Mouse (Mus musculus): ENCODE results near the gene Thoc7. TPM values are rescaled to one million over a fixed set of nuclear protein-coding genes. Genes with fewer than 3 reads are reported as not detected.

Gene Thoc7
- polyA plus RNA-seq, 1 experiment from 2014 or later, result 205 TPM

DNA sequence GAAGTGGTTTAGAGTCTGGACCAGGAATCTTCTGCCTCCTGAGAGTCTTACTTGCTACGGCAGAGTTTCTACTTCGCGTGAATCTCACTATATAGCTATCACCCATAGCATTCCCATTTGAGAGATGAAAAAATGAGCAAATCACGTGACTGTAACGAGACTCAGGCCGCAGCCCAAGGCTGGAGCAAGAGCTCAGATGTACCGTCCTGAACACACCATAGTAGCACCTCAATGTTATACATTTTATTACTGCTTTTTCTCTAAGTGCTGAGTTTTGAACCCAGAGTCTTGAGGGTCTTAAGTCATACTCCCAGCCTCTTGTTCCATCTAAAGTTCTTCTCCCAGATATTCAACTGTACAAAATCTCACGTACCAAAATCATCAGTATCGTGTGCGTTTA is 44.4 kb downstream of the Thoc7 start:
- Histone ChIP-seq H3K27ac (replicated peaks) (no peak overlapping the region), H3K9me3 (no peaks in the 10 kb centered on the region), H3K4me1 (replicated peaks) (no peaks in the 10 kb centered on the region), H3K36me3 (no peaks in the 10 kb centered on the region), H3K4me2 (no peak overlapping the region), H3K4me3 (no peak overlapping the region), H3K27me3 (no peaks in the 10 kb centered on the region), H3K9ac (no peak overlapping the region)
- WGBS, result 90% methylated on average over 10 of the region's 10 CpGs
- no peak for ATAC-seq (ENCODE audit: low read depth)

DNA sequence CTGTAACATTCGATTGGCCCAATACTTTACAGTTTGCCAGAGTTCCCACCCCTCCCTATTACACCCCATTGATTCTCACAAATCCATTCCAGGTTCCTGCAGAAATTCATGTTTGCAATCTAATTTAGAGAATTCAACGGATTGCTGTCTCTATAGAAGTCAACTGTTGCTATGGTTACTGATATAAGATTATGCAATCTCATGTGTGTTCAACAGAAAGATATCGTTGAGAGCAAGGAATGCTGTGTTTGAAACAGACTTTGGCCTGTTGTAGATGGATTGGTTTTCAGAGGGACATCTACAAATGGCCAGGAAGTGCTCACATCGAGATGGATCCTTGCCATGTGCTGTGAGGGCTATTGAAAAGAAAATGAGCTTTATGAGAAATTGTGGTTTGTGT is 46.4 kb downstream of the Thoc7 start:
- H3K9ac ChIP-seq, result no peak overlapping the region
- 83% methylated on average over 4 of the region's 4 CpGs for WGBS

DNA sequence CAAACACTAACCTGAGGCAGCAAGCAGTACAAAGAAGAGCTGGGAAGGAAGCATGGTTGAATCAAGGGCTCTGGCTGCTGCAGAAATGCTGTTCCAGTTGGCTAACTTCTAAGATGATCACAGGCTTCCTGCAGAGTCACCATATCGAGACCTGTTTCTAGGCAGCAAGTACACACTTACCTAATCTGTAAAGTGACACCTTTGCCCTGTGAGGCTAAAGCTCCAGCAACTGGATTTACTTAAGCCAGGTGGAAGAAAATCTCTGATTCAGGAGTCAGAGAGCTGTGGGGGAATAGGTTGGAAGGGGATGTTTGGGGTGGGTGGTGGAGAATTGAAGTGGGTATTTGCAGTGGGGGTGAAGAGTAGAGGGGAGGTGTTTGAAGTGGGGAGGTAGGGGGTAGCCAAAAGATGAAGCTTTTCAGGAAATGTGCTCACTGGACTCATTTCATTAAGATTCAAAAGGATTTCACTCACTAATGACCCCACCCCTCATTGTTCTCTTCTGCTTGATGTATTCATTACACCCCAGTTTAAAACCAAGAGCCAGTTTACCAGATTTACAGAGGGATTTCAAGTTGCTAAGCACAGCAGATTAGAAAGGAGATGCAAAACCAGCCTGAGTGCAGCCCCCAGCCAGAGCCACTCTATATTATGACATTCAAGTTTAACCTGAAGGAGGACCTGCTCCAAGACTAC is 47.1 kb downstream of the Thoc7 start, which contains the start of gene Gm281:
Gene Gm281, minus strand, starts transcription at position 92 of the 696 bp plus-strand sequence.
- H3K36me3 ChIP-seq, result no peaks in the 10 kb centered on the region
- H3K9ac ChIP-seq, result no peak within 1 kb of the TSS
- no peak within 1 kb of the TSS for H3K4me2 ChIP-seq
- ATAC-seq (ENCODE audit: low read depth), result no peak
- H3K27ac ChIP-seq (replicated peaks), result no peak within 1 kb of the TSS
- no peak within 1 kb of the TSS for H3K4me3 ChIP-seq
- H3K9me3 ChIP-seq, result no peaks in the 10 kb centered on the region
- 55% methylated on average over 1 of the region's 1 CpGs for WGBS
- no peaks in the 10 kb centered on the region for H3K4me1 ChIP-seq (replicated peaks)
- H3K27me3 ChIP-seq, result no peaks in the 10 kb centered on the region

More for the DNA sequence above, 46.4 kb downstream of the Thoc7 start:
- Histone ChIP-seq H3K27me3 (no peaks in the 10 kb centered on the region), H3K4me3 (no peak overlapping the region), H3K27ac (replicated peaks) (no peak overlapping the region), H3K4me2 (no peak overlapping the region), H3K9me3 (no peaks in the 10 kb centered on the region), H3K36me3 (no peaks in the 10 kb centered on the region), H3K4me1 (replicated peaks) (no peaks in the 10 kb centered on the region)
- no peak for ATAC-seq (ENCODE audit: low read depth)

DNA sequence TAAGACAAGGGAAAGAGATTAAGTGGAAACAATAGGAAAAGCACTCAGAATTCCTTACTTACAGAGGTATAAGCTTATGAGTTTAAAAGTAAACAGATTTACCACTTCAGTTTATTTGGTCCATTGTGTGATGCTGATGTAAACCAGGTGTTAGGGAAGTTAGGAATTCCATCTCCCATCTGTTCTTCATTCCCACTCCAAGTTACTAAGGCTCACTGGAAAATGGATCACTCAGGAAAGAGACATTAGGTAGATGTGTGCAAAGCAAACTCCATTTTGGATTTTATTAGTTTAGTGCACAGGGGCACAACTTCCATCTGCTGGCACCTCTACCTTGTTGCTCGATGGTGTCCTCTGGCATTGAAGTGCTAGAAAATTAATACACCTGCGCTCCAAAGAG is 51.5 kb downstream of the Thoc7 start:
- 84% methylated on average over 2 of the region's 2 CpGs for WGBS
- H3K4me3 ChIP-seq, result no peak overlapping the region
- no peaks in the 10 kb centered on the region for H3K9me3 ChIP-seq
- no peaks in the 10 kb centered on the region for H3K27me3 ChIP-seq
- no peak overlapping the region for H3K27ac ChIP-seq (replicated peaks)
- H3K9ac ChIP-seq, result no peak overlapping the region
- no peaks in the 10 kb centered on the region for H3K4me1 ChIP-seq (replicated peaks)
- no peaks in the 10 kb centered on the region for H3K36me3 ChIP-seq
- no peak overlapping the region for H3K4me2 ChIP-seq
- ATAC-seq (ENCODE audit: low read depth), result no peak

DNA sequence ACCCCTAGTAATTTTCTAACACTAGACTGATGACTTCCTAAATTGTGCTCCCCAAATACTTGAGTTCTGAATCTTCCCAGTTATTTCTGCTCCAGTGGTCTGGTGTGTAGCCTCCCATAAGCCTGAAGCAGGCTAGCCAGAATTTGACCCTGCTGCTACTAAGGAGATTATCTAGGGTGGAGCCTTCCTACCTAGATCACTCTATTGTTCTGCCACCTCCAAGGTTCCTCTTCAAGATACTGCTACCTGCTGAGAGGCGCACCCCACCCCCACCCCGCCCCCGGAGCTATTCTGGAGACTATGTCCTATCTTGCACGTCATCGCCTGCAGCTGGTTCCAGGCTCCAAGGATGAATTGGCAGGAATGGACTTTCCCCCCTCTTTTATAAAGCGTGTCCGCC is 54.5 kb downstream of the Thoc7 start:
- no peak for ATAC-seq (ENCODE audit: low read depth)
- 89% methylated on average over 7 of the region's 7 CpGs for WGBS
- no peaks in the 10 kb centered on the region for H3K4me1 ChIP-seq (replicated peaks)
- no peak overlapping the region for H3K4me3 ChIP-seq
- no peaks in the 10 kb centered on the region for H3K36me3 ChIP-seq
- no peak overlapping the region for H3K4me2 ChIP-seq
- no peak overlapping the region for H3K9ac ChIP-seq
- no peaks in the 10 kb centered on the region for H3K9me3 ChIP-seq
- no peaks in the 10 kb centered on the region for H3K27me3 ChIP-seq
- no peak overlapping the region for H3K27ac ChIP-seq (replicated peaks)

DNA sequence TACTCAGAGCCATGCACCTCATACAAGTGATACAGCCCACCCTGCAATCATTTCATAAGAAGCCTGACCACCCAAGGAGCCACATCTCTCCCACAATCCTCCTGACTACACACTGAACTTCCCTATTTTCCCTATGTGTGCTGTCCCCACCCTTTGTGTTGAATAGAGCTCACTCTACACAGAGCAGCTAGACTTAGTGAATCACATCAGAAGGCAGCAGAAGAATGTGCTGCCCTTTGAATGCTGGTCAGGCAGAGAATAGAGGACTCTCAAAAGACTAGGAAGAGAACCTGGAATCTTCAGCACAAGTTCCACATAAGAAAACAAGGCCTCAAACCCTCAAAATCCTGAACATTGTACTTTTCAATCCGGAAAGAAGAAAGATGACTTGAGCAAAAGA is 55.2 kb downstream of the Thoc7 start:
- H3K4me3 ChIP-seq, result no peak overlapping the region
- H3K36me3 ChIP-seq, result no peaks in the 10 kb centered on the region
- H3K27me3 ChIP-seq, result peaks cover under 1% of the 10 kb centered on the region; the same call in 1 of the 2 replicates
- H3K9me3 ChIP-seq, result no peaks in the 10 kb centered on the region
- no peak overlapping the region for H3K4me2 ChIP-seq
- H3K4me1 ChIP-seq (replicated peaks), result no peaks in the 10 kb centered on the region; the same call in 1 of the 2 replicates
- no peak overlapping the region for H3K9ac ChIP-seq
- no peak overlapping the region for H3K27ac ChIP-seq (replicated peaks)
- no peak for ATAC-seq (ENCODE audit: low read depth)
- WGBS, result 91% methylated on average over 1 of the region's 1 CpGs

DNA sequence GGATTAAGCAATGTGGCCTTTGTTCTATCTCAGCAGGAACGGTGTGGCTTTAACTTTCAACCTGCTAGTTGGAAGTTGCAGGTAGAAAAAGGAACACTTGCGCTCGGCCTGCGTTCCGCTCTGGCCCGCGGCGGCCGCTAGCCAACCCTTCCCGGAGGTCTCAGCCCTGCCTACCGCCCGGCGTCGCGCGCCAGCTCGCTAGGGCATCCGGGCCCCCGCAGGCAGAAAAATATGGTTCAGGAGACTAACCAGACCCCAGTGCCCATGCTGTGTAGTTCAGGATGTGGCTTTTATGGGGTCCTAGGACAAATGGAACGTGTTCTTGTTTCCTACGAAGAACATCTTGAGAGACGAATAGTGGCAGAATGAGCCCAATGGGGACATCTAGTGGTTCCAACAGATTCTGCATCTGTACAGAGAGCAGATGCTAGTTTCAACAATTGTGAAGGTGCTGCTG is 60.0 kb downstream of the Thoc7 start:
- WGBS, result 1% methylated on average over 22 of the region's 22 CpGs
- H3K4me3 ChIP-seq, result peak overlapping the region; percentile 47
- H3K27ac ChIP-seq (replicated peaks), result no peak overlapping the region
- H3K36me3 ChIP-seq, result no peaks in the 10 kb centered on the region
- H3K4me1 ChIP-seq (replicated peaks), result no peaks in the 10 kb centered on the region; the same call in 1 of the 2 replicates
- peak; percentile 88 for ATAC-seq (ENCODE audit: low read depth)
- H3K9ac ChIP-seq, result peak overlapping the region; percentile 70
- H3K9me3 ChIP-seq, result no peaks in the 10 kb centered on the region
- peaks cover 8% of the 10 kb centered on the region for H3K27me3 ChIP-seq
- peak overlapping the region; percentile 69 for H3K4me2 ChIP-seq

Other genes starting within 250 kb of the Thoc7 start
- not detected in 2 replicates for gene Gm281, start 47.4 kb downstream of the Thoc7 start, polyA plus RNA-seq (2015; fragmentation: Nextera tagmentation; extraction: Ambion mirVana)
- gene Atxn7, start 412 bp downstream of the Thoc7 start, polyA plus RNA-seq (2015; fragmentation: Nextera tagmentation; extraction: Ambion mirVana), result 2.8 and 4.4 TPM in 2 replicates
- 288 and 313 TPM in 2 replicates for gene Psmd6, start 159.1 kb upstream of the Thoc7 start, polyA plus RNA-seq (2015; fragmentation: Nextera tagmentation; extraction: Ambion mirVana)
- not detected in 2 replicates for gene Olfr720, start 225.0 kb upstream of the Thoc7 start, polyA plus RNA-seq (2015; fragmentation: Nextera tagmentation; extraction: Ambion mirVana)